Mouse (Mus musculus) CH12.LX (cell line): ENCODE measurements at regions not wholly inside any gene's neighbourhood (a gene's known extent, or its start where the extent isn't known, plus 50 kb on each side); places are given as distances from the start of the nearest gene placed in this dataset.

Experiments used
- BHLHE40 ChIP-seq: IDR thresholded peaks from 2 replicates; pipeline ENCODE4 v1.6.1; 2011; ENCODE audit warnings: mild to moderate bottlenecking, low read depth, low read length, improper control_type of control experiment
- CTCF ChIP-seq, 2 experiments: IDR thresholded peaks in 1 of 2; conservative IDR thresholded peaks in 1 of 2; 2 replicates each; pipeline ENCODE4 v1.5.1; 2011 to 2012; ENCODE audit warnings: low read depth in 2 of 2, low read length in 2 of 2, improper control_type of control experiment in 1 of 2, inconsistent platforms in 1 of 2, mild to moderate bottlenecking in 1 of 2, moderate library complexity in 1 of 2
- JUN ChIP-seq: IDR thresholded peaks from 2 replicates; pipeline ENCODE4 v1.6.1; 2011; ENCODE audit warnings: low read depth, mild to moderate bottlenecking, low read length, improper control_type of control experiment, moderate library complexity; ENCODE audit not compliant: insufficient read depth
- POLR2A ChIP-seq: IDR thresholded peaks from 2 replicates; pipeline ENCODE4 v1.6.1; 2011; ENCODE audit warnings: low read depth, mild to moderate bottlenecking, improper control_type of control experiment, low read length
- RAD21 ChIP-seq: IDR thresholded peaks from 2 replicates; pipeline ENCODE4 v1.6.1; 2011; ENCODE audit warnings: low read depth, mild to moderate bottlenecking, low read length, improper control_type of control experiment, moderate library complexity
- RCOR1 ChIP-seq: conservative IDR thresholded peaks from 2 replicates; pipeline ENCODE4 v1.6.1; 2012; ENCODE audit warnings: low read depth, mild to moderate bottlenecking, inconsistent platforms, low read length, improper control_type of control experiment
- USF1 ChIP-seq: IDR thresholded peaks from 2 replicates; pipeline ENCODE4 v1.6.1; 2014; ENCODE audit warnings: low read depth, mild to moderate bottlenecking, inconsistent platforms, low read length, improper control_type of control experiment
- ZNF384 ChIP-seq: IDR thresholded peaks from 2 replicates; pipeline ENCODE4 v1.6.1; 2012; ENCODE audit warnings: low read depth, low read length, improper control_type of control experiment, inconsistent platforms

DNA sequence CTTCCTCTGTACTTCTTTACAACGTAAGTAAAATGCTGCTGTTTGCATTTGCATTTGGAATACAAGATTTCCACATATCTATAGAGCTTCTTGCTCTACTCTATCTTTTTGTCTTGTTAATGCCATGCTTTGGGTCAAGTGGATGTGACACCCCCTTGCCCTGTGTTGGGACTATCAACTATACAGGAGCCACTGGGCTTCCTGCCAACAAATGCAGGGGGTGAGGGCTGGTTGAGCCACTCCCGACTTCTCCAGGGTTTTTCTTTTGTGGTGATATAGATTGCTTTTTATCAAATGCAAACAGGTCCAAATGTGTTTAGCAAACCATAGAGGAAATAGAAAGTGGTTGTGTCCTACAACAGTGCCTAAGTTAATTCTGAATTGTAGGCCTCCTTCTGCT, 108.4 kb upstream of the Rorb start:
- TF ChIP-seq JUN (no peak), USF1 (no peak), POLR2A (no peak), ZNF384 (no peak), RAD21 (no peak), CTCF (conservative IDR thresholded peaks at IDR 0.05 in 1 of 2, IDR thresholded peaks at IDR 0.05 in 1 of 2; ENCODE audit: low read depth in 2 of 2, low read length in 2 of 2) (no peak), RCOR1 (no peak), BHLHE40 (no peak)
